Mouse (Mus musculus) midbrain, embryonic 14.5 days (tissue): ENCODE measurements at regions not wholly inside any gene's neighbourhood (a gene's known extent, or its start where the extent isn't known, plus 50 kb on each side); places are given as distances from the start of the nearest gene placed in this dataset.

Experiments
- ATAC-seq: fragments of 200-750 bp; cut with Nextera tagmentation; 2 replicates; pipeline ENCODE4 v1.8.0; 2017; ENCODE audit warnings: moderate number of reproducible peaks, moderate library complexity; ENCODE audit not compliant: low FRiP score, low TSS enrichment
- DNase-seq: peaks from one replicate; pipeline ENCODE4 v3.0.0-alpha.2; 2015
- H3K27ac ChIP-seq: fragments of 300-500 bp; sonication (generic); replicated peaks from 2 replicates; pipeline ENCODE4 v1.5.1; 2014; ENCODE audit warnings: mild to moderate bottlenecking, low read depth, low read length, moderate library complexity
- H3K27me3 ChIP-seq: fragments of 300-500 bp; sonication (generic); 2 replicates; pipeline ENCODE4 v1.6.1; 2014; ENCODE audit warnings: low read length, control low read depth, mixed read lengths; ENCODE audit not compliant: control insufficient read depth, insufficient read depth
- H3K36me3 ChIP-seq: fragments of 300-500 bp; sonication (generic); 2 replicates; pipeline ENCODE4 v1.6.1; 2014; ENCODE audit warnings: low read length, control low read depth; ENCODE audit not compliant: control insufficient read depth, insufficient read depth
- H3K4me1 ChIP-seq: fragments of 300-500 bp; sonication (generic); 2 replicates; pipeline ENCODE4 v1.6.1; 2014; ENCODE audit warnings: mild to moderate bottlenecking, antibody characterized with exemption, low read length, control low read depth; ENCODE audit not compliant: control insufficient read depth, insufficient read depth
- H3K4me2 ChIP-seq: fragments of 300-500 bp; sonication (generic); 2 replicates; pipeline ENCODE4 v1.6.1; 2014; ENCODE audit warnings: mild to moderate bottlenecking, low read length, moderate library complexity
- H3K4me3 ChIP-seq: fragments of 300-500 bp; sonication (generic); replicated peaks from 2 replicates; pipeline ENCODE4 v1.5.1; 2014; ENCODE audit warnings: low read depth, low read length
- H3K9ac ChIP-seq: fragments of 300-500 bp; sonication (generic); replicated peaks from 2 replicates; pipeline ENCODE4 v1.6.1; 2014; ENCODE audit warnings: mild to moderate bottlenecking, low read length, moderate library complexity
- H3K9me3 ChIP-seq: fragments of 300-500 bp; sonication (generic); 2 replicates; pipeline ENCODE4 v1.6.1; 2016; ENCODE audit warnings: low read length, control low read depth, mixed read lengths; ENCODE audit not compliant: control insufficient read depth
- WGBS: fragments of 180-500 bp; shearing (Covaris S2); extraction: QIAGEN DNeasy Blood & Tissue Kit; methylation state at CpG from one replicate; pipeline ENCODE4 v1.1.7; 2014; 5-methylcytosine and 5-hydroxymethylcytosine counted together

DNA sequence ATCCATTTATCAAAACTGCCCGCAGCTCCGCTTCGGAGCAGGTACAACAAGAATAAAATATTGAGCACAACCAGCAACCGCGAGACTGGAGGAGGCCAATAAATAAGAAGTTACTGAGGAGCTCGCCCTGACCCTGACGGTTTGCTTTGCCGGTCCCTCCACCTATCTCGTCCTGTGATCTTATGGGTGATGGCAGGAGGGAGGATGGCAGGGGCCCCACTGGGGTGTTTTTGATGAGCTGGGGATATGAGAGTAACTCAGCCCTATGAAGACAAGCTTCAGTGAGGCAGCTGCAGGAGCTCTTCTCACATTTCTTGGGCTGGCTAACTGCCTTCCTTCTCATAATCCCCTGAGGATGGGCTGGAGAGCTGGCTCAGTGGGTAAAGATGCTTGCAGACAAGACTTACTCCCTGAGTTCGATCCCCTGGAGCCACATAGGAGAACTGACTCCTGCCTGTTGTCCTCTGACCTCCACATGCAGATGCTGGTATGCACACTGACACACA lies 132.3 kb upstream of the Sdk2 start:
- Histone ChIP-seq H3K4me1 (no peaks in the 10 kb centered on the region), H3K9me3 (no peaks in the 10 kb centered on the region), H3K27me3 (no peaks in the 10 kb centered on the region; the same call in 1 of the 2 replicates), H3K4me3 (no peak overlapping the region), H3K36me3 (no peaks in the 10 kb centered on the region), H3K9ac (no peak overlapping the region), H3K27ac (no peak overlapping the region), H3K4me2 (no peak overlapping the region)
- ATAC-seq (no peak), DNase-seq (no peak)
- WGBS: 88% methylated on average over 10 of the region's 10 CpGs

DNA sequence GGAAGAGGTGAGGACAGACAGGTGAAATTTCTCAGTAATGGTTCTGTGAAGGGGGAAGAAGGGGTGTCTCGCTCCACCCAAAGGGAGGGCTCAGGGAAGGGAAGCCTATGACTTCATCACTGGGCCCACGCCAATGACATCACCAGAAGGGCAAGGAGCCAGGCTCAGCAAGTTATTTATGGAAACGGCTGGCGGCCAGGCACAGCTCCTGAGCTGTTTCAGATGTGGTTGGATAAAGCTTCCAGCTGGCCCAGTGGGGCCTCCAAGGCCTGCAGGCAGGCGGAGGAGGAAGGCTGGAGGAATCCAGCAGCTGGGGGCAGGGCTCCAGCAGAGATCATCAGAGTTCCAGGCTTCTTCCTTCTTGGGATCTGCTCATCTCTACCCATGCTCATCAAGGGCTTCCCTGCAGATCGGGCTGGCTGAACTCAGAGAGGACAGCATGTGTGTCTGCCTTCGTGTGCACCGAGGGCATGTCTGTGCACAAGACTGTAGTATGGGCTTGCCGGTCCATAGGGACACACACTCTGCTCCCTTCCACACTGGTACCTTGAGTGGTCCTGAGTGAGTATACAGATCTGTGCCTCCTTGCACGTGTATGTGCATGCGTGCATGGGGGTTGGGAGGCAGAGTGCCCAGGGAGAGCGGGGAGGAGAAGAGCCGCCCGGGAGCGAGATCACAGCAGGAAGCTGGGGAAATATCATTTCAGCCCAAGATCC lies 131.6 kb upstream of the Sdk2 start:
- H3K27ac ChIP-seq: no peak overlapping the region
- H3K36me3 ChIP-seq: no peaks in the 10 kb centered on the region
- ATAC-seq (0 out of 2 replicates have a peak, but pooled peaks have one; percentile 40), DNase-seq (peak; percentile 72)
- WGBS: 63% methylated on average over 15 of the region's 15 CpGs
- no peaks in the 10 kb centered on the region for H3K9me3 ChIP-seq
- H3K9ac ChIP-seq: no peak overlapping the region
- no peak overlapping the region for H3K4me2 ChIP-seq
- no peaks in the 10 kb centered on the region; the same call in 1 of the 2 replicates for H3K27me3 ChIP-seq
- H3K4me3 ChIP-seq: no peak overlapping the region
- H3K4me1 ChIP-seq: no peaks in the 10 kb centered on the region

DNA sequence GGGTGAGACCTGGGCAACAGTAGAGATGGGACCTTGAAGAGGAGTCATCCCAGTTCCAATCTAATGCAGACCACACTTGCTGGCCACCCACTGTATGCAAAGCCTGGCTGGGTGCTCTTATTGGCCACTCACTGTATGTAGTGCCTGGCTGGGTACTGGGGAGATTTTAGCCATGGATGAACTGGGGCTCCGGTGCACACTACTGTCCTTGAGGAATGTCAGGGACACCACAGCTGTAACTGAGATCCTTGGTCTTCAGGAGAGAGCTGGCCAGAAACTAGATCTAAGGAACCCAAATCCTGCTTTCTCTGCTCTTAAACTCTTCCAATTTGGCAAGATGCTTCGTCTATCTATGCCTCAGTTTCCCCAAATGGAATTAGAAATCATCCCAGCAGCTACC lies 128.4 kb upstream of the Sdk2 start:
- no peak for ATAC-seq
- Histone ChIP-seq H3K9ac (no peak overlapping the region), H3K27ac (no peak overlapping the region), H3K36me3 (no peaks in the 10 kb centered on the region), H3K4me3 (no peak overlapping the region), H3K4me1 (no peaks in the 10 kb centered on the region), H3K27me3 (no peaks in the 10 kb centered on the region; the same call in 1 of the 2 replicates), H3K9me3 (no peaks in the 10 kb centered on the region; the same call in 1 of the 2 replicates), H3K4me2 (no peak overlapping the region)
- no peak for DNase-seq
- whole genome bisulfite sequencing: 90% methylated on average over 2 of the region's 2 CpGs

DNA sequence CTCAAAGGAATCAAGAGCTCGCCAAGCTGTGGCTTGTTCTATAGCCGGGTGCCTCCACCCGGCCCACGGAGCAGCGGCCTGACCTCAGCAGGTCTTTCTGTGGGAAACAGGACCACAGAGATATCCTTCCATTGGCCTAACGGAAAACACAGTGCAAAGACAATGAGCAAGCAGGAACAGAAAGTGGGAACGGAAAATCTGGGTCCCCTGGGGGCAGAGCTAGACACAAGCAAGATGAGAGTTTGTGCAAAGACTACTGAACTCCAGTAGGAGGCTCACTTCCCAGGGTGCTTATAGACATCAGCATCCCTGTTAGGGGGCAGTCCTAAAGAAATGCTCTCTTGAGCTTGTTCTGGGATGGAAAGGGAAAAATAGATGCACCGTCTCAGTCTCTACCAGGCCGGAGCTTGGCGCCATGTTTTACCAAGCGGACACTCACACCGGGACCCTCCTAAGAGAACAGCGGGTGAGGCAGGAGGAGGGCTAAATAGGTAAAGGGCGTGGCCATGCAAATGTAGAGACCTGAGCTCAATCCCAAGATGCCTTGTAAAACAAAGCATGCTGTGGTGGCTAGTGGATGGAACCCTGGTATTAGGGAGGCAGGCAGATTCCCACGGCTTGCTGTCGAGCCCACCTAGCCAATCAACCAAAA lies 127.3 kb upstream of the Sdk2 start:
- Histone ChIP-seq H3K27ac (no peak overlapping the region), H3K36me3 (no peaks in the 10 kb centered on the region), H3K27me3 (no peaks in the 10 kb centered on the region; the same call in 1 of the 2 replicates), H3K4me1 (no peaks in the 10 kb centered on the region), H3K9me3 (no peaks in the 10 kb centered on the region; the same call in 1 of the 2 replicates), H3K4me3 (no peak overlapping the region), H3K9ac (no peak overlapping the region), H3K4me2 (no peak overlapping the region)
- no peak for DNase-seq
- ATAC-seq: no peak
- 59% methylated on average over 16 of the region's 16 CpGs for WGBS

DNA sequence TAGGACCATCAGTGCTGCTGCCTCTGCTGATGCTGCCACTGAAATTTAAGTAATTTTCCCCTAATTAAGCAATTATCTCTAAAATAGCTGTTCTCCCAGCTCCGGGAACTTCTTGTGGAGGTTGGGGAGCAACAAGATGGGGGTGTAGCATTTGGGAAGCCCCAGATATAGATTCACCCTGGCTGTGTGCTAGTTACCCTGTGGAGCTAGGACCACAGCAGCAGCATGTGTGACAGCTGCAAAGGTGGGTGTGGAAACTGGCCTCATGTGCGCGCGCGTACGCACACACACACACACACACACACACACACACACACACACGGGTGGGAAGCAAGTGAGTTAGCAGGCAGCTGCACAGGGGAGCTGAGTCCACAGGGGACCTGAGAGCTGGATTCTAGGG lies 126.2 kb upstream of the Sdk2 start:
- ATAC-seq: no peak

DNA sequence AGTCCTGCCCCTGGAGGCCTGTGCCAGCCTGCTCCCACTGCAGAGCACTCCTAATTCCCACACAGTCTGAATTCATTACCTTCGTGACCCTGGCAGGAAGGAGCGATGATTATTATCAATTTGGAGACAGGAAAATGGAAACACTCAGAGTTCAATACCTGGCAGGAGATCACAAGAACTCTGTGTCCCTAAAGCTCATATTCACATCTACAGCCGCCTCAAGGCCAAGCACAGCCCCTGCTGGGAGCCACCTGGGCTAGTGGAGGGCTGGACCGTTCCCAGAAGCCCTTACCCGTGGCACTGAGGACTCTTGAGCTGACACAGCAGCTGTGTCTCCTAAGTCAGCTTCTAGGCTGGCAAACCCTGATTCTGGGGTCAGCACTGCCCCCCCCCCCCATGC lies 124.8 kb upstream of the Sdk2 start:
- H3K4me2 ChIP-seq: no peak overlapping the region
- no peaks in the 10 kb centered on the region; the same call in 1 of the 2 replicates for H3K9me3 ChIP-seq
- DNase-seq (no peak), ATAC-seq (no peak)
- no peak overlapping the region for H3K4me3 ChIP-seq
- H3K9ac ChIP-seq: no peak overlapping the region
- H3K27ac ChIP-seq: no peak overlapping the region
- H3K4me1 ChIP-seq: no peaks in the 10 kb centered on the region
- H3K36me3 ChIP-seq: no peaks in the 10 kb centered on the region
- H3K27me3 ChIP-seq: no peaks in the 10 kb centered on the region; the same call in 1 of the 2 replicates
- 65% methylated on average over 5 of the region's 5 CpGs for WGBS

More for the DNA sequence above, 126.2 kb upstream of the Sdk2 start:
- Histone ChIP-seq H3K9me3 (no peaks in the 10 kb centered on the region; the same call in 1 of the 2 replicates), H3K27me3 (no peaks in the 10 kb centered on the region; the same call in 1 of the 2 replicates), H3K4me1 (no peaks in the 10 kb centered on the region), H3K27ac (no peak overlapping the region), H3K4me2 (no peak overlapping the region), H3K9ac (no peak overlapping the region), H3K36me3 (no peaks in the 10 kb centered on the region), H3K4me3 (no peak overlapping the region)
- 93% methylated on average over 7 of the region's 7 CpGs for WGBS
- no peak for DNase-seq

DNA sequence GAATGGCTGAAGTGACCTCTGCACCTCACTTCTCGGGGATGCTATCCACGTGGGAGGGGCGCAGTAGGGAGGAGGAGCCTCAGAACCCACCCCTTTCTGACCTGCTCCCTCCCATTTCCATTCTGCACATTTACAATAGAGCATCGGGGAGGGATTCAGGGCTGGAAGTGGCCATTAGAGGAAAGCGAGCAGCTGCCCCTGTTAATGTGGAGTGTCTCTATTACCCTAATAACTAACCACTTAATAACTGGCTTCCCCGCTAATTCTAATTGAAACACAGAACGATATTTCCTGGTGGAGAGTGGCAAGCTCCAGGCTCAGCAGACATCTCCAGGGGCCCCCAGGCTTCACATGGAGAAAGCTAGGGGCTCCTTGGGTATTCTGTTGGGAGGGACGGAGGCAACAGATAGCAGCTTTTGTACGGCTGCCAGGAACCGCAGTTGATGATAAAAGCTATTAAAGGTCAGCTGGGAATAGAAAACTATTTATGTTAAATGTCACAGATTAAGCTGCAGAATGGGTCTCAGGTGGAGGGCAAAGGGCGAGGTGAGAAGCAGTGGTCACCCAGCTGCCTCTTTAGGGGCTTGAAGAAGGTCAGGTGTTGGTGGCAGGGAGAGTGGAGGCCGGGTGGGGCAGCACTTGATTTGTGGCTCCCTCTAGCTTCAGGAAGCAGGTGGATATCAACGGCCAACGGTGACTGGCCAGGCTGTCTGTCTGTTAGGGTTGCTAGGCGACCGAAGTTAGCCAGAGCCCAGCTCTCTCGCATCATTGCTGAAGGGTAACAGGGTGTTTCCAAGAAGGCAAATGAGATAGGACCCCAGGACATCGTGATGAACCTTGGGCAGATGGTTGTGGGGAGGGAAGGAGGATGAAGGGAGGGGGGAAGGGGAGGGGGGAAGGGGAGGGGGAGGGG lies 118.4 kb upstream of the Sdk2 start:
- peak; percentile 43; the same call in 1 of the 2 replicates for ATAC-seq
- H3K9ac ChIP-seq: no peak overlapping the region
- DNase-seq: peak; percentile 84
- H3K27me3 ChIP-seq: no peaks in the 10 kb centered on the region
- 36% methylated on average over 18 of the region's 18 CpGs for WGBS
- H3K4me1 ChIP-seq: peaks cover 9% of the 10 kb centered on the region
- H3K4me2 ChIP-seq: no peak overlapping the region
- no peak overlapping the region for H3K27ac ChIP-seq
- no peaks in the 10 kb centered on the region for H3K9me3 ChIP-seq
- no peaks in the 10 kb centered on the region for H3K36me3 ChIP-seq
- H3K4me3 ChIP-seq: no peak overlapping the region

DNA sequence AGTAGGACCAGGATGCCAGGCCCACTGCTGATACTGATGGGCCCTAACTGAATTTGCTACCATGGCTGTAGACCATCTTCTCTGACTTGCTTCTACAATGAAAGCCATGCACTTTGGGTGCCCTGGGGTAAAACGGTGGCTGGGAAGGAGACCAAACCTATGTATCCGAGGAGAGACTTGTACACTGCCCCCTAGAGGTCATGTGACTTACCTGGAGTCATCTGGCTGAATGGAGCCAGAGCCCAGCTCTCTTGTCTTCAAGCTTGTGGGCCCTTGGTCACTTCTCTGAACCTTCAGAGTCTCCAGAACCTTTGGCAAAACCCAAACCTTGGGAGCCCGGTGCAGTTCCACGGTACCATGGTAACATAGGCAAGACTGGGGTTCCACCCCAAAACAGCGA lies 117.6 kb upstream of the Sdk2 start:
- H3K9me3 ChIP-seq: no peaks in the 10 kb centered on the region
- ATAC-seq (no peak), DNase-seq (no peak)
- peaks cover 9% of the 10 kb centered on the region for H3K4me1 ChIP-seq
- no peak overlapping the region for H3K4me2 ChIP-seq
- no peaks in the 10 kb centered on the region for H3K27me3 ChIP-seq
- no peak overlapping the region for H3K4me3 ChIP-seq
- H3K36me3 ChIP-seq: no peaks in the 10 kb centered on the region
- WGBS: 82% methylated on average over 5 of the region's 5 CpGs
- no peak overlapping the region for H3K9ac ChIP-seq
- H3K27ac ChIP-seq: no peak overlapping the region
